ENCODE assay signal across 8 mouse cellular contexts in the genomic region with DNA sequence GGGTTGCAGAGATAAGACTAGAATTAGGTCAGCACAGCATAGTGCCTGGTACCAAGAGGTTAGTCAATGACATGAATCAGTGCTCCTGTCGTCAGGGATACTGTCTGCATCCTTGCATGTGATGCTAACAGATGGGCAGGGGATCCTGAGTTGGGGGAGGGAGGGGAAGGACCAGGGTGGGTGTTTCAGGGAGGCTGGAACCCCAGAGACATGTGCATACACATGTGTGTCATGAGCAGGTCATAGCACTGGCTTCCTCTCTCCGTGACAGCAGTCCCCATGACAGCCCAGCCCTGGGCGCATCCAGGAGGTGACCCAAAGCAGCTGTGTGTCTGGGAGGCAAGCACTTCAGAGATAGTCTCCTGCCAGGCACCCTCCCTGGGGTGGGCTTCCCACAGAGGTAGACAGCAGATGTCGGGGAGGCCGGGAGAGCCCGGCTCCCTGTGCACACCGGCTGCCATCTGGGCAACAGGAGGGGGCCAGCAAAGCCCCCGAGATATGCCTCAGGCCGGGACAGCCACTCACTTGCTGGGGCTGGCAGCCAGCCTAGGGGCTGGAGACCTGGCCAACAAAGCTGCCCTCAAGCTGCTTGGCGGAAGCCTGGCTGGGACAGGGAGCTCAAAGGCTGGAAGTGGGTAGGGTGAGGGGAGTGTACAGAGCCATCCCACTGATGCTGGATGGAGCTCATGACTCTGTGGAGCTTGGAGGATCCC.
DNase-seq lines count a peak whose midpoint lies in the region; ATAC-seq and TF ChIP-seq lines count a peak whose summit lies in the region.

No protein-coding gene starts in this region.

- H3K36me3 ChIP-seq in lung, embryonic 16.5 days (ENCODE audit: control insufficient read depth, insufficient read depth, low read length), result no peaks in the 10 kb centered on the region
- peaks cover 55% of the 10 kb centered on the region for H3K36me3 ChIP-seq in limb, embryonic 10.5 days
- no peaks in the 10 kb centered on the region for H3K36me3 ChIP-seq in lung, postnatal 0 days (ENCODE audit: insufficient read depth, low read length)

- no peak overlapping the region for H3K9ac ChIP-seq in lung, embryonic 16.5 days (ENCODE audit: low read length)
- H3K9ac ChIP-seq in lung, postnatal 0 days (replicated peaks; ENCODE audit: low read depth), result no peak overlapping the region

- no peak for TF ChIP-seq CTCF in lung, adult 2 months (IDR thresholded peaks at IDR 0.05; ENCODE audit: insufficient read depth, low read length)
- TF ChIP-seq CTCF in lung, postnatal 0 days (IDR thresholded peaks at IDR 0.05), result no peak

- H3K4me2 ChIP-seq in lung, embryonic 16.5 days (ENCODE audit: low read depth, low read length), result no peak overlapping the region
- H3K4me2 ChIP-seq in lung, postnatal 0 days (replicated peaks; ENCODE audit: low read depth, low read length), result no peak overlapping the region

- H3K27me3 ChIP-seq in lung, embryonic 16.5 days (ENCODE audit: control insufficient read depth, insufficient read depth, low read depth, low read length), result no peaks in the 10 kb centered on the region
- H3K27me3 ChIP-seq in limb, embryonic 10.5 days (ENCODE audit: low read depth, poor library complexity, severe bottlenecking), result no peaks in the 10 kb centered on the region
- no peaks in the 10 kb centered on the region for H3K27me3 ChIP-seq in lung, postnatal 0 days (replicated peaks; ENCODE audit: insufficient read depth, low read length)

- peak; percentile 10; the same call in 1 of the 2 replicates for ATAC-seq in lung, embryonic 16.5 days (ENCODE audit: low read depth)
- no peak for ATAC-seq in lung, postnatal 0 days

- no peak overlapping the region for H3K4me3 ChIP-seq in lung, embryonic 16.5 days (ENCODE audit: low read length)
- no peak overlapping the region for H3K4me3 ChIP-seq in lung, adult 2 months (replicated peaks; ENCODE audit: extremely low read depth, low read depth, low read length)
- H3K4me3 ChIP-seq in limb, embryonic 10.5 days, result no peak overlapping the region
- H3K4me3 ChIP-seq in lung, postnatal 0 days (ENCODE audit: low read depth, low read length), result no peak overlapping the region

- H3K4me1 ChIP-seq in lung, embryonic 16.5 days (replicated peaks; ENCODE audit: control insufficient read depth, insufficient read depth, low read length), result peaks cover 18% of the 10 kb centered on the region
- H3K4me1 ChIP-seq in lung, adult 2 months (ENCODE audit: control insufficient read depth, insufficient read depth, low read length), result no peaks in the 10 kb centered on the region
- H3K4me1 ChIP-seq in limb, embryonic 10.5 days, result peaks cover 43% of the 10 kb centered on the region
- peaks cover 4% of the 10 kb centered on the region; the same call in 1 of the 2 replicates for H3K4me1 ChIP-seq in lung, postnatal 0 days (ENCODE audit: insufficient read depth, low read depth, low read length)

- DNase-seq in lung, adult 2 months, result no peak
- peak; percentile 71 to 75 for DNase-seq in cerebellum, postnatal 36 days
- no peak for DNase-seq in limb, embryonic 10.5 days (ENCODE audit: low spot score)
- DNase-seq in retina, postnatal 1 day, result peak; percentile 70
- no peak for DNase-seq in lung, postnatal 0 days (ENCODE audit: low spot score)
- DNase-seq in lung, postnatal 25 days (ENCODE audit: low spot score), result no peak
- no peak for DNase-seq in urinary bladder, postnatal 25 days (ENCODE audit: low spot score)

- TF ChIP-seq EP300 in lung, postnatal 0 days (IDR thresholded peaks at IDR 0.05), result no peak

- no peak for TF ChIP-seq POLR2A in lung, adult 2 months (IDR thresholded peaks at IDR 0.05; ENCODE audit: borderline replicate concordance, extremely low read depth, low read depth, low read length)

- H3K9me3 ChIP-seq in lung, embryonic 16.5 days (ENCODE audit: control insufficient read depth, low read length), result no peaks in the 10 kb centered on the region
- no peaks in the 10 kb centered on the region for H3K9me3 ChIP-seq in limb, embryonic 10.5 days (replicated peaks)
- H3K9me3 ChIP-seq in lung, postnatal 0 days (ENCODE audit: low read length), result no peaks in the 10 kb centered on the region

- WGBS in lung, embryonic 16.5 days, result 54% methylated on average over 10 of the region's 10 CpGs
- WGBS in lung, adult 2 months, result 76% methylated on average over 10 of the region's 10 CpGs
- WGBS in limb, embryonic 10.5 days, result 73% methylated on average over 10 of the region's 10 CpGs
- WGBS in lung, postnatal 0 days, result 63% methylated on average over 10 of the region's 10 CpGs

- H3K27ac ChIP-seq in lung, embryonic 16.5 days (ENCODE audit: low read length), result no peak overlapping the region
- peak overlapping the region; percentile 14; the same call in 1 of the 2 replicates for H3K27ac ChIP-seq in limb, embryonic 10.5 days
- H3K27ac ChIP-seq in lung, postnatal 0 days (ENCODE audit: low read length), result no peak overlapping the region

Comparison
In these comparisons a context has a peak if more than half of its experiments do, and no peak if none do; other contexts are left out.
1. DNase-seq: peak in cerebellum, postnatal 36 days (2 of 2) and retina, postnatal 1 day (single experiment); none in lung, adult 2 months (single experiment), limb, embryonic 10.5 days (single experiment), lung, postnatal 0 days (single experiment), lung, postnatal 25 days (single experiment) and urinary bladder, postnatal 25 days (single experiment).